Mouse (Mus musculus) erythroblast, embryonic 14.5 days (primary cell): Measurements from ENCODE around the gene Gpr108.

Source experiments
- GATA1 ChIP-seq: IDR thresholded peaks from 2 replicates; pipeline ENCODE4 v1.6.1; 2012; ENCODE audit warnings: low read length, inconsistent platforms, mixed read lengths
- TAL1 ChIP-seq: IDR thresholded peaks from 3 replicates; pipeline ENCODE4 v1.6.1; 2012; ENCODE audit warnings: low read length, inconsistent platforms, mixed read lengths

DNA sequence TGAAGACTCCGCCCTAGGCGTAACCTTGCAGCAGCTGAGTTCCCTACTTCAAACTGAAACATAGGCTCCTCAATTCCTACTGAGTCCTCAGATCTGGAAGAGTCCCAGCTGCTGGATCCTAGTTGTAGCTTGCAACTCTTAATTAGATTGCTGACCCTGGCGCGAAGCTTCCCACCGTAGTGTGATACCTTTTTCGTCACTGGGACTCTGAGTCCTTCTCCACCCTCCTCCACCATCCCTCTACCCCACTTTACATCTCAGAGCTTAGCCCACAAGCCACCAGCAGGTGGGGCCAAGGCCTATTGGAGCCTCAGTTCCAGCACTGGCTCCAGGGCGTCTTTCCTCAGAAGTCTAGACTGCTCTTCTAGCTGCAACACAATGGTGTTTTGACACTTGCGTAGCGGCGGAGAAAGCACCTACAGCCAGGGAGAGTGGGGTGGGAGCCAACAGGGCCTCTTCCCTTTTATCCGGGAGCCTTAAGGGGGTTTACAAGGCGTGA, at the start of gene Gpr108:
- TF ChIP-seq TAL1, result no peak
- no peak for TF ChIP-seq GATA1
